Mouse (Mus musculus): Measurements from ENCODE around the gene Muc3. TPM values are rescaled to one million over a fixed set of nuclear protein-coding genes. Genes with fewer than 3 reads are reported as not detected.
"Not testable (repeated sequence)": the region's sequence is repeated elsewhere in the genome, so short reads cannot be mapped to it uniquely, and the experiment has no call there.

Muc3 gene
- not detected in 2 replicates for total RNA-seq (2012; rRNA removed)
- polyA plus RNA-seq (2012; ENCODE audit: insufficient read depth in 1 of 2, insufficient read length in 2 of 2, low read depth in 1 of 2, low replicate concordance in 2 of 2, missing spikeins in 1 of 2), result not detected

GRCm38 (mm10) chr5:137149272-137149882, at the start of gene Muc3:
Gene Muc3 (minus strand): TSS chr5:137149322.
- not testable (repeated sequence) for H3K27ac ChIP-seq (ENCODE audit: control insufficient read depth, low read depth, low read length); H3K27me3 ChIP-seq (ENCODE audit: control insufficient read depth in 1 of 2, insufficient read depth in 2 of 2, low read length in 2 of 2); H3K36me3 ChIP-seq (ENCODE audit: control insufficient read depth in 1 of 2, insufficient read depth in 2 of 2, low read length in 2 of 2); H3K9ac ChIP-seq (ENCODE audit: control insufficient read depth, low read depth, low read length, poor library complexity, severe bottlenecking); DNase-seq (ENCODE audit: low read depth, low spot score); H3K79me2 ChIP-seq (ENCODE audit: control insufficient read depth, insufficient read depth, low read length, poor library complexity); H3K9me3 ChIP-seq (replicated peaks; ENCODE audit: insufficient read depth, low read length); H3K4me1 ChIP-seq (ENCODE audit: control insufficient read depth in 1 of 2, insufficient read depth in 2 of 2, low read length in 2 of 2); H3K4me3 ChIP-seq (ENCODE audit: control insufficient read depth in 1 of 2, insufficient read depth in 1 of 2, low read depth in 2 of 2, low read length in 2 of 2)

- Histone ChIP-seq H3K79me2 (ENCODE audit: control insufficient read depth, insufficient read depth, low read length, poor library complexity) (no peaks in the 10 kb centered on the region), H3K9me3 (replicated peaks; ENCODE audit: insufficient read depth, low read length) (no peaks in the 10 kb centered on the region), H3K27me3 (ENCODE audit: control insufficient read depth in 1 of 2, insufficient read depth in 2 of 2, low read length in 2 of 2) (no peaks in the 10 kb centered on the region), H3K36me3 (ENCODE audit: control insufficient read depth in 1 of 2, insufficient read depth in 2 of 2, low read length in 2 of 2) (peaks cover 0 to 7% of the 10 kb centered on the region in 2 experiments; a peak in 1 of 4 replicates), H3K27ac (ENCODE audit: control insufficient read depth, low read depth, low read length) (peak overlapping the region; percentile 39), H3K9ac (ENCODE audit: control insufficient read depth, low read depth, low read length, poor library complexity, severe bottlenecking) (no peak overlapping the region; the same call in 1 of the 2 replicates), H3K4me1 (ENCODE audit: control insufficient read depth in 1 of 2, insufficient read depth in 2 of 2, low read length in 2 of 2) (peaks cover 0 to 30% of the 10 kb centered on the region in 2 experiments; a peak in 3 of 4 replicates), H3K4me3 (ENCODE audit: control insufficient read depth in 1 of 2, insufficient read depth in 1 of 2, low read depth in 2 of 2, low read length in 2 of 2) (peak overlapping the region; percentile 21 to 27; a peak in 3 of 4 replicates)
- DNase-seq (ENCODE audit: low read depth, low spot score), result peak; percentile 75
- TF ChIP-seq SIN3A (IDR thresholded peaks at IDR 0.05; ENCODE audit: low read length), result peak; percentile 72; the same call in 1 of the 2 replicates
- 0 out of 2 replicates have a peak, but pooled peaks have one; percentile 32 for TF ChIP-seq MYB (IDR thresholded peaks at IDR 0.05; ENCODE audit: low read depth, low read length)
- TF ChIP-seq CHD1 (IDR thresholded peaks at IDR 0.05; ENCODE audit: low read depth, low read length), result no peak
- peak; percentile 42; the same call in 1 of the 2 replicates for TF ChIP-seq MAZ (IDR thresholded peaks at IDR 0.05; ENCODE audit: low read depth, low read length)
- peak; percentile 82 for TF ChIP-seq ETS1 (IDR thresholded peaks at IDR 0.05; ENCODE audit: low read depth, low read length)
- TF ChIP-seq POLR2AphosphoS5 (IDR thresholded peaks at IDR 0.05; ENCODE audit: borderline replicate concordance, low read depth, low read length), result no peak
- no peak for TF ChIP-seq CTCF (IDR thresholded peaks at IDR 0.05 in 2 of 3, conservative IDR thresholded peaks at IDR 0.05 in 1 of 3; ENCODE audit: control insufficient read depth in 1 of 3, insufficient read depth in 1 of 3, low read depth in 2 of 3, low read length in 3 of 3, poor library complexity in 1 of 3, severe bottlenecking in 1 of 3)
- peak; percentile 55; the same call in 1 of the 2 replicates for TF ChIP-seq TBP (IDR thresholded peaks at IDR 0.05; ENCODE audit: low read depth, low read length)
- TF ChIP-seq MAX (IDR thresholded peaks at IDR 0.05; ENCODE audit: low read length), result peak; percentile 82; the same call in 1 of the 2 replicates
- TF ChIP-seq MXI1 (IDR thresholded peaks at IDR 0.05; ENCODE audit: low read depth, low read length), result peak; percentile 75
- peak in 1 of 2 experiments; percentile 59; a peak in 1 of 4 replicates for TF ChIP-seq USF2 (IDR thresholded peaks at IDR 0.05; ENCODE audit: borderline replicate concordance in 1 of 2, insufficient read depth in 1 of 2, low read depth in 1 of 2, low read length in 2 of 2)
- TF ChIP-seq ZC3H11A (IDR thresholded peaks at IDR 0.05; ENCODE audit: low read depth, low read length), result no peak
- peak; percentile 68 for TF ChIP-seq TAL1 (IDR thresholded peaks at IDR 0.05; ENCODE audit: low read length)
- peak; percentile 97 for TF ChIP-seq TCF12 (IDR thresholded peaks at IDR 0.05; ENCODE audit: low read depth, low read length)
- no peak for TF ChIP-seq RAD21 (IDR thresholded peaks at IDR 0.05; ENCODE audit: low read depth, low read length)
- peak; percentile 42 to 82 for TF ChIP-seq EP300 (IDR thresholded peaks at IDR 0.05; ENCODE audit: low read depth in 1 of 2, low read length in 2 of 2)
- peak; percentile 72 for TF ChIP-seq MYC (IDR thresholded peaks at IDR 0.05; ENCODE audit: low read depth, low read length)
- TF ChIP-seq GATA1 (IDR thresholded peaks at IDR 0.05; ENCODE audit: low read depth, low read length), result peak; percentile 83
- peak; percentile 97 for TF ChIP-seq BHLHE40 (IDR thresholded peaks at IDR 0.05; ENCODE audit: borderline replicate concordance, low read depth, low read length)
- no peak for TF ChIP-seq E2F4 (IDR thresholded peaks at IDR 0.05; ENCODE audit: borderline replicate concordance, low read depth, low read length)
- TF ChIP-seq POLR2AphosphoS2 (IDR thresholded peaks at IDR 0.05; ENCODE audit: low read length), result no peak
- TF ChIP-seq SMC3 (IDR thresholded peaks at IDR 0.05; ENCODE audit: low read depth, low read length), result peak; percentile 14; the same call in 1 of the 2 replicates
- TF ChIP-seq NRF1 (IDR thresholded peaks at IDR 0.05; ENCODE audit: insufficient read depth, low read depth, low read length, poor library complexity, severe bottlenecking), result no peak
- 0 out of 2 replicates have a peak, but pooled peaks have one; percentile 54 for TF ChIP-seq ZNF384 (IDR thresholded peaks at IDR 0.05; ENCODE audit: low read depth, low read length)
- TF ChIP-seq NELFE (IDR thresholded peaks at IDR 0.05; ENCODE audit: low read depth, low read length), result 0 out of 2 replicates have a peak, but pooled peaks have one; percentile 30
- TF ChIP-seq USF1 (IDR thresholded peaks at IDR 0.05; ENCODE audit: low read depth, low read length), result peak; percentile 91
- TF ChIP-seq CHD2 (IDR thresholded peaks at IDR 0.05; ENCODE audit: low read length), result no peak
- TF ChIP-seq UBTF (IDR thresholded peaks at IDR 0.05; ENCODE audit: borderline replicate concordance, insufficient read depth, low read depth, low read length), result no peak
- TF ChIP-seq JUND (IDR thresholded peaks at IDR 0.05; ENCODE audit: low read depth, low read length), result no peak
These were observed 45.5 kb upstream of the Muc3 start for GRCm38 (mm10) chr5:137194488-137195120.

All from MEL (cell line).